Mouse (Mus musculus): Measurements from ENCODE around the gene Acvr1b. TPM values are rescaled to one million over a fixed set of nuclear protein-coding genes. Genes with fewer than 3 reads are reported as not detected.

Acvr1b gene
- polyA plus RNA-seq, 1 experiment from 2014 or later: 24.9 TPM

DNA sequence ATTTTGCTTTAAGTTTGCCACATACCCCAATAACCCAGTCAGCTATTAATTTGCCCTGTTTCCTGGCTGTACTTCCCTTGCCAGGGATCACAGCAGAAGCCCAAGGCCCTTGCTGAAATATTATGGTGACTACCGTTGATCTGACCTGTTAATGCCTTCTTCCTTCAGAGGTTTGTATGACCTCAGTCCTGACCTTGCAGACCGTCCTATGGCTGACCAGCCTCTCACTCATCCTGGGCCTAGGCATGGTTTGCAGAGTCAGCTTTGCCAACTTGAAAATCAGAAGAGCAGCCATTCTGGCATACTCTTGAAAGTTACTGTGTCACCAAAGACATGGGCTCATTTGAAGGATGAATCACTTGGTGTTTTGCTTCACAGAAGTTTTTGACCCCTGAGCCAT, 41.3 kb downstream of the Acvr1b start:
- ATAC-seq (replicated peaks): no peak
- Histone ChIP-seq H3K4me1 (no peaks in the 10 kb centered on the region), H3K36me3 (replicated peaks) (peaks cover 24% of the 10 kb centered on the region; the same call in 1 of the 2 replicates), H3K27ac (no peak overlapping the region), H3K4me3 (no peak overlapping the region), H3K9me3 (no peaks in the 10 kb centered on the region), H3K9ac (no peak overlapping the region), H3K4me2 (no peak overlapping the region), H3K27me3 (replicated peaks) (no peaks in the 10 kb centered on the region)
- WGBS: 88% methylated on average over 2 of the region's 2 CpGs

DNA sequence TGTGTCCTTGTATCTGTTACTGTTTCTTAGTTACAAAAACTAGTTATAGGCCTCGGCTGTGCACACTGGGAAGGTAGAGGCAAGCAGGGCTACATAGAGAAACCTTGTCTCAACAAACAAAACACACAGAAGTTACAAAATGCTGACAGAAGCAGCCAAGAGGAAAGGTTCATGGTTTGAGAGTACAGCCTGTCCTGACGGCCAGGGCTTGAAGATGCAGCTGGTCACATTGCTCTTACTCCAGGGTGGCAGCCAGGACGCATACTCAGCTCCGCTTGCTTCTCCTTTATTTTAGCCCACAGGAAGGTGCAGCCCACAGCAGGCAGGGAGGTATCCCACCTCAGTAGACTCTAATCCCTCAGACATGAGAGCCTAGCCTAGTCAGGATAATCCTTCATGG, 42.2 kb downstream of the Acvr1b start:
- Histone ChIP-seq H3K4me3 (no peak overlapping the region), H3K4me1 (peaks cover 4% of the 10 kb centered on the region; the same call in 1 of the 2 replicates), H3K27me3 (replicated peaks) (no peaks in the 10 kb centered on the region), H3K27ac (no peak overlapping the region), H3K4me2 (no peak overlapping the region), H3K9me3 (no peaks in the 10 kb centered on the region), H3K9ac (no peak overlapping the region), H3K36me3 (replicated peaks) (peaks cover 17% of the 10 kb centered on the region; the same call in 1 of the 2 replicates)
- 65% methylated on average over 4 of the region's 4 CpGs for WGBS
- ATAC-seq (replicated peaks): no peak

- Histone ChIP-seq H3K4me3 (no peak overlapping the region), H3K36me3 (replicated peaks) (no peaks in the 10 kb centered on the region), H3K27ac (no peak overlapping the region), H3K4me2 (no peak overlapping the region), H3K9me3 (no peaks in the 10 kb centered on the region), H3K9ac (no peak overlapping the region), H3K27me3 (replicated peaks) (no peaks in the 10 kb centered on the region; the same call in 1 of the 2 replicates), H3K4me1 (peaks cover 33% of the 10 kb centered on the region)
- ATAC-seq (replicated peaks): no peak
- WGBS: 2% methylated on average over 8 of the region's 8 CpGs
Measured at GRCm38 (mm10) chr15:101220905-101221297, 47.0 kb downstream of the Acvr1b start.

DNA sequence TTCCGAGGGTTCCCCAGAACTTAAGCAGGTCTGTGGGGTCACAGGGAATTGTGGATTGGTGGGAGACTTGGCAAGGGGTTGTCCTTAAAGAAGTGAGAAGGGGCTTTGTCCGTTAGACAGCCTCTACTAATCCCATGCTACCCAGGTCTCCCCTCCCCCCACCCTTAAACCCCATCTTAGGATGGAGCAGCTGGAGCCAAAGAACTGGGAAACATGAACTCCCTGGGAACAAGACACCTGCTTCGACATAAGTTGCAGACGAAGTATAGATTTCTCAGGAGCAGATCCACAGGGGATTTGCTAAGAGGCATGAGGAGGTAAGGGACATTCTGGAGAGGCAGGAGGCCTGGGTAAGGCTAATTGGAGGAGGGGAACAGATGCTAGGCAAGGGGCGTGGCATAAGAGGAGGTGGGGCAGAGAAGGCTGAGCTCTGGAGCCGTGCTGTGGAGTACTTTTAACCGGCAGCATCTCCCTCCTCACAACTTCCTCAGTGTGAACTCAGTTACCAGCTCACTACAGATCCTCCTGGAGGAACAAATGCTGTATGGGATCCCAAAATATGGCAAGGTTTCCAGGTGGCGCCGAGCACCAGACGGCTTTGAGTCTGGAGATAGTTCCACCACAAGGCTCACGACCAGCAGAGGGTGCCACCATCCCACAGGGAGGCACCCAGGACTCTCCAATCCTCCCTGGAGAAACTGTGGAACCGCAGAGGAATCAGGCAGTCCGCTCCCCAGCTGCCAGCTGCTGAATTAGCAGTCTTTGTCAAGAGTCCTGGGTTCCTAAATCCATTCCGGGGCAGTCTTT, 47.6 kb downstream of the Acvr1b start:
- Histone ChIP-seq H3K4me2 (peak overlapping the region; percentile 14; the same call in 1 of the 2 replicates), H3K9me3 (no peaks in the 10 kb centered on the region), H3K4me3 (no peak overlapping the region), H3K27me3 (replicated peaks) (no peaks in the 10 kb centered on the region; the same call in 1 of the 2 replicates), H3K27ac (no peak overlapping the region), H3K36me3 (replicated peaks) (no peaks in the 10 kb centered on the region), H3K9ac (no peak overlapping the region), H3K4me1 (peaks cover 33% of the 10 kb centered on the region)
- no peak for ATAC-seq (replicated peaks)
- WGBS: 3% methylated on average over 14 of the region's 14 CpGs

GRCm38 (mm10) chr15:101222897-101223482, 49.1 kb downstream of the Acvr1b start:
- H3K9me3 ChIP-seq: no peaks in the 10 kb centered on the region
- H3K4me2 ChIP-seq: peak overlapping the region; percentile 97
- H3K4me1 ChIP-seq: peaks cover 33% of the 10 kb centered on the region
- no peak overlapping the region for H3K27ac ChIP-seq
- no peak for ATAC-seq (replicated peaks)
- no peaks in the 10 kb centered on the region; the same call in 1 of the 2 replicates for H3K27me3 ChIP-seq (replicated peaks)
- no peaks in the 10 kb centered on the region for H3K36me3 ChIP-seq (replicated peaks)
- no peak overlapping the region for H3K9ac ChIP-seq
- H3K4me3 ChIP-seq: peak overlapping the region; percentile 76; the same call in 1 of the 2 replicates
- 43% methylated on average over 13 of the region's 13 CpGs for whole genome bisulfite sequencing

- peaks cover 33% of the 10 kb centered on the region for H3K4me1 ChIP-seq
- 3% methylated on average over 5 of the region's 5 CpGs for WGBS
- peak; percentile 13; the same call in 1 of the 2 replicates for ATAC-seq (replicated peaks)
- no peaks in the 10 kb centered on the region; the same call in 1 of the 2 replicates for H3K27me3 ChIP-seq (replicated peaks)
- H3K9me3 ChIP-seq: no peaks in the 10 kb centered on the region
- H3K4me2 ChIP-seq: peak overlapping the region; percentile 97
- H3K36me3 ChIP-seq (replicated peaks): no peaks in the 10 kb centered on the region
- no peak overlapping the region for H3K27ac ChIP-seq
- H3K9ac ChIP-seq: peak overlapping the region; percentile 68
- H3K4me3 ChIP-seq: peak overlapping the region; percentile 76
Measured at GRCm38 (mm10) chr15:101223596-101223995, 49.7 kb downstream of the Acvr1b start.

DNA sequence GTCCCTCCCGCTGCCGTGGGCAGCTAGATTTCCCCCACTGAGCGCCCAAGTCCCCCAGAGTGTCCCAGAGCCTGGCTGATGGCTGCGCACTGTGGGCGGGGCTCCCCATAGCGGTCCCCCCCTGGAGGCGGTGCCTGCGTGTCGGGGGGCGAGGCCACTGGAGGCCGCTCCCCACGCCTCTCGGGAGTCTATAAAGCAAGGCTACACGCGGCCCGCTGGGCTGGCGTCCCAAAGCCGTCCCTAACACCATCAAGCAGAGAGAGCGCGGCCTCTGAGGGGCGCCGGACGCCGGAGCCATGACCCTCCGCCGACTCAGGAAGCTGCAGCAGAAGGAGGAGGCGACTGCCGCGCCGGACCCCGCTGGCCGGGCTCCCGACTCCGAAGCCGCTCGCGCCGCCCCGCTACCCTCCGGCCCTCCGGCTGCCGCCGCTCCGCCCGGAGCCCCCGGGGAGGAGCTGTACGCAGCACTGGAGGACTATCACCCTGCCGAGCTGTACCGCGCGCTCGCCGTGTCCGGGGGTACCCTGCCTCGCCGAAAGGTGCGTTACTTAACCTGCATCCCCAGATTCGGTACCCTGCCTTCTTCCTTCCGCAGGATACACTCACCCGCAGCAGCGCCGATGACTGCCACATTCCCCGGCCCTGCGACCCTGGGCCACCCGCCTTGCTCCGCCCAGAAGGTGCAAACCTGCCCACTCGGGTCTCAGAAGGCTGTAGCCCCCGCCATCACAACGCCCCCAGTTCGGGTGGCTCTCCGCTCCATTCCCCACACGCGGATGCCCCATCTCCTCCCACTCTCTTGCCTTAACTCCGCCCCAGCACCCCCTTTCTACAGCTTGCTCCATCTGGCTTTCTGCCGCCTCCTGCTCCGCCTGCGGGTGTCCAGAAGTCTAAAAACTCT, 50.4 kb downstream of the Acvr1b start, which contains the start of gene Grasp:
Gene Grasp (plus strand): TSS at position 183 of the 901 bp plus-strand sequence.
- ATAC-seq (replicated peaks): peak; percentile 73
- Histone ChIP-seq H3K9ac (peak within 1 kb of the TSS; percentile 68), H3K27ac (peak within 1 kb of the TSS; percentile 48), H3K9me3 (no peaks in the 10 kb centered on the region), H3K36me3 (replicated peaks) (no peaks in the 10 kb centered on the region), H3K4me3 (peak within 1 kb of the TSS; percentile 76), H3K4me1 (peaks cover 33% of the 10 kb centered on the region), H3K4me2 (peak within 1 kb of the TSS; percentile 97), H3K27me3 (replicated peaks) (no peaks in the 10 kb centered on the region; the same call in 1 of the 2 replicates)
- under 1% methylated on average over 77 of the region's 77 CpGs for WGBS

GRCm38 (mm10) chr15:101224977-101225376, 51.1 kb downstream of the Acvr1b start:
- H3K4me1 ChIP-seq: peaks cover 33% of the 10 kb centered on the region
- H3K4me2 ChIP-seq: peak overlapping the region; percentile 97
- no peak overlapping the region for H3K27ac ChIP-seq
- H3K9me3 ChIP-seq: no peaks in the 10 kb centered on the region
- ATAC-seq (replicated peaks): no peak
- H3K4me3 ChIP-seq: peak overlapping the region; percentile 76
- no peaks in the 10 kb centered on the region; the same call in 1 of the 2 replicates for H3K27me3 ChIP-seq (replicated peaks)
- no peaks in the 10 kb centered on the region for H3K36me3 ChIP-seq (replicated peaks)
- 7% methylated on average over 14 of the region's 14 CpGs for WGBS
- H3K9ac ChIP-seq: peak overlapping the region; percentile 68; the same call in 1 of the 2 replicates

DNA sequence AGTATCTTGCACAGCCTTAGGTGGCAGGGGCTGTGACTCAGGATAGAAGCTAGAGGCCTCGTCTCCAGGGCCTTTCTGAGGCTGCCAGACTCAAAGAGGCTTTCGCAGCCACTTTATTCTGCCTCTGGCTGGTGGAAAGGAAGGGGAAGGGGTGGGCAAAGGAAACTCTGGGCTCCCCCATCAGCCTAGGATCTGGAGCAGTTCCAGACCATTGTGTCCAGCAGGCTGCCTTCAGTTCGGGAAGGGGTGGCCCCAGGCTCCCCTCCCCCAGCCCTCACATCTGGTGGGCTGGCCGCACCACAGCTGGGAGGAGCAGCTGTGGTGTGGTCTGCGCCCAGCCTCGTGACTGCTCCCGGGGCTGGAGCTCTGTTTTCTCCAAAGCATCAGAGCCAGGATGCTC, 54.1 kb downstream of the Acvr1b start:
- H3K36me3 ChIP-seq (replicated peaks): no peaks in the 10 kb centered on the region
- H3K27ac ChIP-seq: no peak overlapping the region

DNA sequence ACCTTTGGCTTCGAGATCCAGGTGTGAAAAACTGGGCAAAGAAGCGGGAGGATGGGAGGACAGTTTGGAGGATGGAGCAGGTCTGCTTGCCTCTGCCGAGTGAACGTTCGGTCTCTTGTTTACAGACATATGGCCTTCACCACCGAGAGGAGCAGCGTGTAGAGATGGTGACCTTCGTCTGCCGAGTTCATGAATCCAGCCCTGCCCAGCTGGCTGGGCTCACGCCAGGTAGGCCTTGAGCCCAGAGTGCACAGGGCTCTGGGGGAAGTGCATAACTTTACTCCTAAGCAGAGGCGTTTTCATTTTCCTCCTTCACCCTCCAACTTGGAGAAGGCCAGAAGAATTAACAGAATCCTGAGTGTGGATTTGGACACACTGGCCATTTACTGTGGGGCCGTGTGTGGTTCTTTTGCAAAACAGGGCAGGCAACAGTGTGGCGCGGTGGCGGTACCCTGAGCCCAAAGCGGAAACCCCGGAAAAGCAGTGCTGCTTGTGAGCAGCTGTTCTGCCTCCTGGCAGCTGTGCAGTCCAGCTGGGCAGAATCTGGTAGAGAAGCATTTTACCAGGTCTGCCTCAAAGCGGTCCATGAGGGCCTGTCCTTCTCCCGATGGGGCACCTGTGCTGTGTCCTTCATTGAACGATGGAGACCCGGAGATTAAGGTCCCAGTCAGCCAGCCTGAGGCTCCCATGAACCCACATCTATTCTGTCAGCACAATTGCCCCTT, 55.2 kb downstream of the Acvr1b start:
- ATAC-seq (replicated peaks): no peak
- Histone ChIP-seq H3K9me3 (no peaks in the 10 kb centered on the region), H3K27me3 (replicated peaks) (no peaks in the 10 kb centered on the region), H3K27ac (no peak overlapping the region), H3K4me2 (no peak overlapping the region), H3K36me3 (replicated peaks) (no peaks in the 10 kb centered on the region), H3K4me1 (peaks cover 8% of the 10 kb centered on the region), H3K4me3 (no peak overlapping the region), H3K9ac (no peak overlapping the region)
- WGBS: 89% methylated on average over 21 of the region's 21 CpGs

More for the DNA sequence above, 54.1 kb downstream of the Acvr1b start:
- Histone ChIP-seq H3K4me2 (no peak overlapping the region), H3K4me3 (no peak overlapping the region), H3K9me3 (no peaks in the 10 kb centered on the region), H3K4me1 (peaks cover 18% of the 10 kb centered on the region), H3K27me3 (replicated peaks) (no peaks in the 10 kb centered on the region), H3K9ac (no peak overlapping the region)
- WGBS: 17% methylated on average over 7 of the region's 7 CpGs
- no peak for ATAC-seq (replicated peaks)

DNA sequence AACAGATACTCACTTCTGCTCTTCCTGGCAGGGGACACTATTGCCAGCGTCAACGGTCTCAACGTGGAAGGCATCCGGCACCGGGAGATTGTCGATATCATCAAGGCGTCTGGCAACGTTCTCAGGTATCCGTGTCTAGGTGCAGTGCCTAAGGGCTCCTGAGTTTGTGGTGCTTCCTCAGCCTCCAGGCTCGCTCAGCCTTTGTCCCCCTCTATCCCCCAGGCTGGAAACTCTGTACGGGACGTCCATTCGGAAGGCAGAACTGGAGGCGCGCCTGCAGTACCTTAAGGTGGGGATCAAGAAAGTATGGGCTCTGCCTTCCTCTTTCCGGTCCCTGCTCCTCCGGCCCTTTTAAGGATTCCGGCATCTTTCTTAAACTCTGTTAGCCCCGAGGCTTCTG, 56.6 kb downstream of the Acvr1b start:
- H3K9me3 ChIP-seq: no peaks in the 10 kb centered on the region
- H3K27me3 ChIP-seq (replicated peaks): no peaks in the 10 kb centered on the region
- no peak overlapping the region for H3K9ac ChIP-seq
- H3K4me2 ChIP-seq: no peak overlapping the region
- H3K36me3 ChIP-seq (replicated peaks): no peaks in the 10 kb centered on the region
- 94% methylated on average over 19 of the region's 19 CpGs for WGBS
- H3K4me1 ChIP-seq: no peaks in the 10 kb centered on the region; the same call in 1 of the 2 replicates
- H3K27ac ChIP-seq: no peak overlapping the region
- H3K4me3 ChIP-seq: no peak overlapping the region
- no peak for ATAC-seq (replicated peaks)
